Mouse (Mus musculus) layer of hippocampus, adult 9-10 months (tissue): ENCODE data around the gene Ly6g6d.
A peak's percentile ranks its signal among the peaks of the same experiment; 100 is the strongest.
"Not testable (repeated sequence)": the region's sequence is repeated elsewhere in the genome, so short reads cannot be mapped to it uniquely, and the experiment has no call there.

Experiments used
- DNase-seq: peaks from one replicate; pipeline ENCODE4 v3.0.0; 2022; ENCODE audit warnings: low spot score

Gene Ly6g6d

GRCm38 (mm10) chr17:35077786-35078233, at the start of gene Ly6g6d:
Ly6g6d (minus strand) TSS chr17:35078065.
- no peak for DNase-seq

DNA sequence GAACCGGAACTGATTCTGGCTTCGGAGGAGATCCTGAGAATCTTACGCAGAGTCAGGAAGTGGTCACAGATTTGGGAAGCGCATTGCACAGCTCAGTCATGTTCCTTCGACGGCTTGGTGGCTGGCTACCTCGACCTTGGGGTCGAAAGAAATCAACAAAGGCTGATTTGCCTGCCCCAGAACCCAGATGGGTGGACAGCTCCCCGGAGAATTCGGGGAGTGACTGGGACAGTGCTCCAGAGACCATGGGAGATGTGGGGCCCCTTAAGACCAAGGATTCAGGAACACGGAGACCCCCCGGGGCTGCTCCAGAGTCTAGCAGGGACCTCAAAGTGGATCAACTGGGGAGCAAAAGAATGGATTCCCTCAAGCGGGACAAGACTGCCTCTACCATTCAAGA, 49.2 kb upstream of the Ly6g6d start:
- no peak for DNase-seq

DNA sequence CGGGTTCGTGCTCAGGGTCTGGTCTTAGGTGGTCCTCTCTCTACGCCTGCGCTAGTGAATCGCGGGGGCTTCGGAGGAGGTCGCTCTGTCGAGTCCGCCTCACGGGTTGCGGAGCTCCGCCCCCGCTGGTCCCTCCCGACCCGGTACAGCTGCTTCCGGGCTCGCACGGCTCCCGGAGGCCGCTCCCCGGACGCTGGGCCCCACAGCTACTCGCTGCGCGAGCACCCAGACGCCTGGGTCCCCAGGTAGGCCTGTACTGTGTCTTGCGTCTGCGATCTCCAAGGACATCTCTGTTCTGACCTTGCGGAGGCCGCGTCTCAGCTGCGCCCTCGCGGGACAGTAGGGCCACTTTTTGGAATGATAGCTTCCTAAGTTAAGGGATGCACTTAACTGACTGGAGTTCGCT, 48.3 kb upstream of the Ly6g6d start, which contains the start of gene D17H6S53E:
TSS of gene D17H6S53E (plus strand) at position 168 of the 406 bp plus-strand sequence.
- no peak for DNase-seq

DNA sequence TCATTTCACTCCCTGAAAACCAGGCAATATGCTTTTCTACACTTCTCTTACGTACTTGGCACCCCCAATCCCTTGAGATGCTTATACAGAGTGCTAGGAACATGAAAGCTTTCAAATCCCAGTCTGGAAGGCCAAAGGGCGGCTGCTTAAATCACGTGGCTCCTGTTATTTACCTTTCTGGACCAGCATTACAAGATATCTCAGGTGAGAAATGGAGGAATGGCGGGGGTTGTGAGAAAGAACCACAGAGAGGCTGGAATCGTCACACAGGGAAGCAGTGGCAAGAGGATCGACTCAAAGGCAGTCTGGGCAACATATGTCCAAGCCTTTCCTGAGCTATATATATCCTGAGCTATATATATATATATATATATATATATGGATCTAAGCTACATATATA, 47.7 kb upstream of the Ly6g6d start:
- DNase-seq = no peak

- DNase-seq = no peak
Measured at GRCm38 (mm10) chr17:35125081-35125480, 47.2 kb upstream of the Ly6g6d start.

- DNase-seq = not testable (repeated sequence)
Measured at GRCm38 (mm10) chr17:35124261-35124896, 46.5 kb upstream of the Ly6g6d start.

- not testable (repeated sequence) for DNase-seq
Measured at GRCm38 (mm10) chr17:35123287-35123686, 45.4 kb upstream of the Ly6g6d start.

DNA sequence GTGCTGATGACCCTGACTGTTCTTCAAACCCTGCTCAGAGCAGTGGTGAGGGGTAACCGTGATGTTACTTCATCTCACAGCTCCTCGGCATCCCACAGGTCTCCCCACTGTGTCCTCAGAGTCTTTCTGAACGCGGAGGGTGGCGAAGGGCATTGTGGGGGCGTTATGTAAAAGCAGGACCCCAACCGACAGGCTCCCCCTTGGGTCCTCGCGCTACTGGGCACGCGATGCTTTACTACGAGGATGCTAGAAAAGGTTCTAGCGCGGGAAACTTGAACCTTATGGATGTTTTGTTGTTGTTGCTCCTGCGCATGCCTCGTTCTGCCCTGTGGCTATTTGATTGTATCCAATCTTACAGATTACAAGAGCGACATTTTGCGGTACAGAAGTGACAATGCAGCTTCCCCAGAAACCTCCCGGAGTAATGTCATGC, 44.0 kb upstream of the Ly6g6d start, which contains the start of gene Csnk2b:
TSS of gene Csnk2b (minus strand) at position 183 of the 433 bp plus-strand sequence.
- DNase-seq = peak; percentile 44

- peak; percentile 89 for DNase-seq
Measured at GRCm38 (mm10) chr17:35121143-35121799, 43.4 kb upstream of the Ly6g6d start, which contains the start of gene Gpank1. Gpank1 (plus strand) TSS chr17:35121455.

- no peak for DNase-seq
Measured at GRCm38 (mm10) chr17:35120745-35121142, 42.9 kb upstream of the Ly6g6d start.

DNA sequence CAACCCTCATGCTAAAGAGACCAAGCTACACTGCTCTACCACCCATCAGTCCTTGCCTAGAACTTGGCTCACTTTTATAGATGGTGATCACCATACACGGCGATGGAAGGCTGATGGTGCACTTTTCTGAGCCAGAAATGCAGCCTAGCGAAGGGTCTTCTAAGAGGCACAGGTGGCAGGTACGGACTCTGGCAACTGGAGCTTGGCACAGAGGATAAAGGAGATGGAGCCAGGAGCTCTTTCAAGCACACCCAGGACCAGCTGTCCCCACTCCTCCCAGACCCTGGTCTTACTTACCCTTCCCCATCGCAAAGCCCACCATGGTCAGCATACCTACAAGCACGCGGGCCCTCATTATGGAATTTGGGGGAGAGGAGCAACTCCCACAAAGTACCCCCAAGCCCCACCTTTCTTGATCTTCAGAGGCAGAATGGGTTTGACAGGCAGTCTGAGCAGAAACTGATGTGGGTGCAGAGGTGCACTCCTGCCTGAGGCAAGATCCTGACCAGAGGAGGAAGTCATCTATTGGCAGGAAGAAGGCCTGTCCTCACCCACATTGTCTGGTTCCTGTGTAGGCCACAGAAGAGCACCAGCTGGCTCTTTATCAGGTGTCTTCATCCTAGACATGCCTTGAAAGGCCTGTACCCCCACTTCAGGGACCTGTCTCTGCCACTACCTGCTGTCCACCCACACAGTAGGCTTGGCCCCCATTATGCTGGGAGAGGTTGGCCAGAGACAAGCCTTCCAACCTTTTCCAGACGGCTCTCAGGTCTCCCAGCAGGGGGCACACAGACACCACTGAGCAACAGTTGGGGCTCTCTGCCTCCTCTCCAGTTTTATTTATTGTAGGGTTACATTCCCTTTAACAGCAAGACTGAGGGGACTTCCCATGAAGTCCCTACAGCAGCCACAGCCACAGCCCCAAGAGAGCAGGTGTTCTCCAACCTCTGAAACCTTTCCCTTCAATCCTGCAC, 37.5 kb upstream of the Ly6g6d start, which contains the start of gene Ly6g5b:
TSS of gene Ly6g5b (minus strand) at position 383 of the 974 bp plus-strand sequence.
- no peak for DNase-seq

DNA sequence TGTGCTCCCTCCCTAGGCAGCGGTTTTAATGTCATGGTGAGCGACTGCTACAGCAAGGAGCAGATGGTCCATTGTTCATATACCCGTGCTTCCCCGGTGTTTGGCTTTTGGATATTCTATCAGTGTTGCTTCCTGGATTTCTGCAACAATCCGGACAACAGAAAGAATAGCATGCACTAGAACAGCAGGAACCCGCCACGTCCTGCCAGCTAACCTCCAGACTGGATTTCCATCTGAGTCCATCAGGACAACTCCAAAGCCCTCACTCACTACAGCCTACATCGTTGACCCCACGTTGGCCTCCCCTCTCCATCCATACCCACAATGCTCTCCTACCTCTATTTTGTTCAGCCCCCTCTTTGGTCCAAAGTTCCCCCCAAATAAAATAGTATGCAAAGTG, 33.9 kb upstream of the Ly6g6d start:
- no peak for DNase-seq

- DNase-seq = no peak
Measured at GRCm38 (mm10) chr17:35108097-35108496, 30.2 kb upstream of the Ly6g6d start, which contains the start of gene Ly6g5c. Ly6g5c (plus strand) TSS chr17:35108279.

GRCm38 (mm10) chr17:35106522-35106921, 28.7 kb upstream of the Ly6g6d start:
- DNase-seq = no peak

- DNase-seq = no peak
Measured at GRCm38 (mm10) chr17:35105740-35106389, 28.0 kb upstream of the Ly6g6d start.

DNA sequence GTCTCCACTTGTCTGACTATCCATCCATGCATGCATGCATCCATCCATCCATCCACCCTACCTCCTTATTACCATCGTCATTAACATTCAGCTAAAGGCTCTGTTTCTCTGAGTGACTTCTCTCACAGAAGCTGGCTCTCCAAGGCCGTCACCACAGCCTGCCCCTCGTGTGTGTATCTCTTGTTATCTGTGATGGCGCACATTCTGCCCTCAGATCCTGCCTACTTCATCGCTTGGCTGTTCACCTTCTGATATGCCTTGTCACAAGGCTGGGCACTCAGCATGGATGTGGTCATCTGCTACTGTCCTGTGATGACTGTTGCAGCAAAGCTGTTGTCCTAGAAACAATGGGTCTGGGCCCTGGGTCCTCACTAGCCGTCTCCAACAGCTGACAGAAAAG, 26.9 kb upstream of the Ly6g6d start:
- DNase-seq = no peak

- no peak for DNase-seq
Measured at GRCm38 (mm10) chr17:35104079-35104478, 26.2 kb upstream of the Ly6g6d start.

DNA sequence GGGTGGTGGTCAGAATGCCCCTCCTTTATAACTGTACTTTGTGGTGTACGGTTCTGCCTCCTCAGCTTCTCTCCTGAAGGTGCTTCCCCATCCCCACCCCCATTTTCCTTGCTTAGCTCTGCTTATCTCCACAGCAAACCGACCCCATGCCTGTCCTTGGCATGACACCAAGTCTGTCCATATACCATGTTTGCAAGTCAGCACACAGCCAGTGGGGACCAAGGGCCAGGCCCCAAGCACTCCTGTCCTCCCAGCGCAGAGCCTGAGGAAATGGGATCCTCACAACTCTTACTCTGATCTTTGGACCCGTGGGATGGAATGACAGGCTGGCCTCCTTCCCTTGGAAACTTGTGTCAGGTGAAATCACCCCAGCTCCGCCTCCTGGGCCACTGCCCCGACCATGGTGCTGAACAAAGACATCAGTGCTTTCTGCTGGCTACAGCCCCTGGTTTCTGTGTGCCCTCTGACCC, 25.4 kb upstream of the Ly6g6d start:
- no peak for DNase-seq

GRCm38 (mm10) chr17:35102299-35102698, 24.4 kb upstream of the Ly6g6d start:
- no peak for DNase-seq

GRCm38 (mm10) chr17:35101161-35101560, 23.3 kb upstream of the Ly6g6d start:
- no peak for DNase-seq

DNA sequence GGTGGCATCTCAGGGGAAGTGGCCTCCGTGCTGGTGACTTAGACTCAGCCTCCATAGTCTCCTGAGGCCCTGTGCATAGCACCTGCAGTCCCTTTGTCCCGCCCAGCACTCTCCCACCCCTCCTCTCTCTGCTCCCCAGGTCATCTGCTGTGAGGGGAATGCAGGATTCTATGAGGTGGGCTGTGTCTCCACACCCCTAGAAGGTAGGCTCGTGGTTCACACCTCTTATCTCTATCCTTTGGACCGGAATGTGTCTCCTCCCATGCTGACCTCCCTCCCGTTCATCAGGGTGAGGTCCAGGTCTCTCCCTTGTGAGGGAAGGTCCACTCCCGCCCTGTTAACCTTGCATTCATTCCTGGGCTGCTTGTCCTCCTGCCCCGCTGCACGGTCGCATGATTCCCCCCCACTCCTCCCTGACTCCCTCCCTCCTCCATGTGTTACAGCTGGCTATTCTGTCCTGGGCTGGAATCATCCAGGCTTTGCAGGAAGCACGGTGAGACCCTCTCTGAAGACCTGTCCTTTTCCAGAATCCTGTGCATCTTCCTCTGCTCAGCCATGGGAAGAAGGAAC, 22.4 kb upstream of the Ly6g6d start:
- no peak for DNase-seq
